Mouse (Mus musculus) kidney, postnatal 14 days (tissue): ENCODE results near the gene Bcl11b.

Experiments
- DNase-seq: peaks from one replicate; pipeline ENCODE4 v3.0.0; 2022; ENCODE audit warnings: mixed read lengths

The Bcl11b gene

GRCm38 (mm10) chr12:107997901-107998300 is 5.5 kb downstream of the Bcl11b start:
- no peak for DNase-seq

- no peak for DNase-seq
These were observed 6.2 kb downstream of the Bcl11b start for GRCm38 (mm10) chr12:107997241-107997640.

GRCm38 (mm10) chr12:107996773-107997172 is 6.6 kb downstream of the Bcl11b start:
- DNase-seq, result no peak

- DNase-seq, result no peak
These were observed 7.2 kb downstream of the Bcl11b start for GRCm38 (mm10) chr12:107996216-107996615.

GRCm38 (mm10) chr12:107994421-107994820 is 9.0 kb downstream of the Bcl11b start:
- DNase-seq, result no peak

GRCm38 (mm10) chr12:107993029-107993428 is 10.4 kb downstream of the Bcl11b start:
- no peak for DNase-seq

- DNase-seq, result no peak
These were observed 12.2 kb downstream of the Bcl11b start for GRCm38 (mm10) chr12:107991191-107991590.

- no peak for DNase-seq
These were observed 20.2 kb downstream of the Bcl11b start for GRCm38 (mm10) chr12:107983211-107983610.

- DNase-seq, result no peak
These were observed 21.1 kb downstream of the Bcl11b start for GRCm38 (mm10) chr12:107982306-107982705.

GRCm38 (mm10) chr12:107981231-107981630 is 22.2 kb downstream of the Bcl11b start:
- DNase-seq, result no peak

GRCm38 (mm10) chr12:107980261-107980961 is 23.0 kb downstream of the Bcl11b start:
- peak; percentile 81 for DNase-seq

GRCm38 (mm10) chr12:107979710-107980260 is 23.6 kb downstream of the Bcl11b start:
- DNase-seq, result peak; percentile 93

- no peak for DNase-seq
These were observed 24.6 kb downstream of the Bcl11b start for GRCm38 (mm10) chr12:107978736-107979255.

- DNase-seq, result no peak
These were observed 25.3 kb downstream of the Bcl11b start for GRCm38 (mm10) chr12:107978063-107978462.

- DNase-seq, result no peak
These were observed 25.9 kb downstream of the Bcl11b start for GRCm38 (mm10) chr12:107977534-107977933.

GRCm38 (mm10) chr12:107977086-107977485 is 26.3 kb downstream of the Bcl11b start:
- DNase-seq, result no peak

GRCm38 (mm10) chr12:107976571-107977001 is 26.8 kb downstream of the Bcl11b start:
- no peak for DNase-seq

- DNase-seq, result no peak
These were observed 27.4 kb downstream of the Bcl11b start for GRCm38 (mm10) chr12:107975897-107976570.

- DNase-seq, result no peak
These were observed 27.9 kb downstream of the Bcl11b start for GRCm38 (mm10) chr12:107975479-107975896.

GRCm38 (mm10) chr12:107974504-107974903 is 28.9 kb downstream of the Bcl11b start:
- no peak for DNase-seq

GRCm38 (mm10) chr12:107973556-107974140 is 29.8 kb downstream of the Bcl11b start:
- DNase-seq, result no peak

GRCm38 (mm10) chr12:107971081-107971780 is 32.2 kb downstream of the Bcl11b start:
- no peak for DNase-seq

- DNase-seq, result no peak
These were observed 32.8 kb downstream of the Bcl11b start for GRCm38 (mm10) chr12:107970637-107971036.
